Mouse (Mus musculus) heart, embryonic 15.5 days (tissue): ENCODE results near the gene Sh3rf3. TPM values are rescaled to one million over a fixed set of nuclear protein-coding genes. Genes with fewer than 3 reads are reported as not detected.

Source experiments
- ATAC-seq: fragments of 200-750 bp; cut with Nextera tagmentation; replicated peaks from 2 replicates; pipeline ENCODE4 v1.8.0; 2017; ENCODE audit warnings: low read depth, moderate TSS enrichment; ENCODE audit not compliant: insufficient number of reproducible peaks, insufficient read depth, low FRiP score
- H3K27ac ChIP-seq: fragments of 300-500 bp; sonication (generic); 2 replicates; pipeline ENCODE4 v1.5.1; 2015; ENCODE audit warnings: mild to moderate bottlenecking, inconsistent platforms
- H3K27me3 ChIP-seq: fragments of 300-500 bp; sonication (generic); 2 replicates; pipeline ENCODE4 v1.6.1; 2015; ENCODE audit warnings: inconsistent platforms
- H3K36me3 ChIP-seq: fragments of 300-500 bp; sonication (generic); 2 replicates; pipeline ENCODE4 v1.6.1; 2015; ENCODE audit warnings: mild to moderate bottlenecking, inconsistent platforms
- H3K4me1 ChIP-seq: fragments of 300-500 bp; sonication (generic); replicated peaks from 2 replicates; pipeline ENCODE4 v1.6.1; 2015; ENCODE audit warnings: inconsistent platforms
- H3K4me2 ChIP-seq: fragments of 300-500 bp; sonication (generic); 2 replicates; pipeline ENCODE4 v1.6.1; 2015; ENCODE audit warnings: inconsistent platforms, mild to moderate bottlenecking, moderate library complexity
- H3K4me3 ChIP-seq: fragments of 300-500 bp; sonication (generic); 2 replicates; pipeline ENCODE4 v1.5.1; 2015; ENCODE audit warnings: mild to moderate bottlenecking, inconsistent platforms
- H3K9ac ChIP-seq: fragments of 300-500 bp; sonication (generic); 2 replicates; pipeline ENCODE4 v1.6.1; 2015; ENCODE audit warnings: mild to moderate bottlenecking, inconsistent platforms
- H3K9me3 ChIP-seq: fragments of 300-500 bp; sonication (generic); replicated peaks from 2 replicates; pipeline ENCODE4 v1.6.1; 2016; ENCODE audit warnings: inconsistent platforms
- WGBS: fragments of 180-500 bp; shearing (Covaris S2); methylation state at CpG from one replicate; pipeline ENCODE4 v1.1.7; 2015; ENCODE audit warnings: mixed read lengths; 5-methylcytosine and 5-hydroxymethylcytosine counted together
- polyA plus RNA-seq: library from polyadenylated mRNA; unstranded; fragments of >200 nt; fragmentation: Nextera tagmentation; extraction: Ambion mirVana; gene quantifications from 2 replicates; pipeline ENCODE4 v1.2.1, GENCODE M21; 2015

Gene Sh3rf3
- polyA plus RNA-seq, 1 experiment from 2014 or later, result 0.34 TPM

- no peaks in the 10 kb centered on the region for H3K27me3 ChIP-seq
- H3K4me2 ChIP-seq, result peak overlapping the region; percentile 43
- no peak overlapping the region for H3K9ac ChIP-seq
- peaks cover 7% of the 10 kb centered on the region; the same call in 1 of the 2 replicates for H3K4me1 ChIP-seq
- 0 out of 2 replicates have a peak overlapping the region, but pooled peaks have one; percentile 27 for H3K27ac ChIP-seq
- 11% methylated on average over 14 of the region's 14 CpGs for WGBS
- no peaks in the 10 kb centered on the region for H3K36me3 ChIP-seq
- H3K9me3 ChIP-seq, result no peaks in the 10 kb centered on the region
- H3K4me3 ChIP-seq, result no peak overlapping the region
- ATAC-seq, result peak; percentile 67; the same call in 1 of the 2 replicates
Measured at GRCm38 (mm10) chr10:58854548-58855198, 41.5 kb downstream of the Sh3rf3 start.

GRCm38 (mm10) chr10:58855199-58855751, 42.1 kb downstream of the Sh3rf3 start:
- 0 out of 2 replicates have a peak overlapping the region, but pooled peaks have one; percentile 27 for H3K27ac ChIP-seq
- H3K9ac ChIP-seq, result no peak overlapping the region
- no peaks in the 10 kb centered on the region for H3K36me3 ChIP-seq
- no peak overlapping the region for H3K4me3 ChIP-seq
- 33% methylated on average over 5 of the region's 5 CpGs for WGBS
- H3K4me1 ChIP-seq, result peaks cover 7% of the 10 kb centered on the region; the same call in 1 of the 2 replicates
- no peak for ATAC-seq
- H3K27me3 ChIP-seq, result no peaks in the 10 kb centered on the region
- no peak overlapping the region for H3K4me2 ChIP-seq
- no peaks in the 10 kb centered on the region for H3K9me3 ChIP-seq

DNA sequence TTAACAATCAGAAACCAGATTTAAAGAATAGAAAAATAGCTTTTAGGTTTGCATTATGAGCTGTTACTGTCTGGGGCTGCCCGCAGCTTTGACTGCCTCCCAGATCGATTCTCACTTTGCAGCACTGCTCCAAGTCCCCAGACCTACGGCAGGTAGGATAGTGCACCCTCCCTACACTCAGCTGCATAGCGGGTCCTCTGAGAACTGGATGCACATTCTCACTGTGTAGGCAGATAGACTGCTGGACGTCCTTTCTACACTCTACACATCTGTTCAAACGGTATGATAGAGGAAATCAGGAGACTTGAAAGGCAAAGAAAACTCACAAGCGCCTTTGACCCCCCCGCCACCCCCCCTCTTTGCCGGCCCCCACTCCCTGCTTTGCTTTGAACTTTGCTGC, 42.7 kb downstream of the Sh3rf3 start:
- H3K27ac ChIP-seq, result no peak overlapping the region
- WGBS, result 63% methylated on average over 9 of the region's 9 CpGs
- no peaks in the 10 kb centered on the region for H3K36me3 ChIP-seq
- H3K4me3 ChIP-seq, result no peak overlapping the region
- no peak for ATAC-seq
- no peak overlapping the region for H3K4me2 ChIP-seq
- H3K9ac ChIP-seq, result no peak overlapping the region
- H3K9me3 ChIP-seq, result no peaks in the 10 kb centered on the region
- peaks cover 7% of the 10 kb centered on the region; the same call in 1 of the 2 replicates for H3K4me1 ChIP-seq
- H3K27me3 ChIP-seq, result no peaks in the 10 kb centered on the region

GRCm38 (mm10) chr10:58856742-58857141, 43.6 kb downstream of the Sh3rf3 start:
- no peak for ATAC-seq
- no peaks in the 10 kb centered on the region for H3K9me3 ChIP-seq
- no peak overlapping the region for H3K27ac ChIP-seq

DNA sequence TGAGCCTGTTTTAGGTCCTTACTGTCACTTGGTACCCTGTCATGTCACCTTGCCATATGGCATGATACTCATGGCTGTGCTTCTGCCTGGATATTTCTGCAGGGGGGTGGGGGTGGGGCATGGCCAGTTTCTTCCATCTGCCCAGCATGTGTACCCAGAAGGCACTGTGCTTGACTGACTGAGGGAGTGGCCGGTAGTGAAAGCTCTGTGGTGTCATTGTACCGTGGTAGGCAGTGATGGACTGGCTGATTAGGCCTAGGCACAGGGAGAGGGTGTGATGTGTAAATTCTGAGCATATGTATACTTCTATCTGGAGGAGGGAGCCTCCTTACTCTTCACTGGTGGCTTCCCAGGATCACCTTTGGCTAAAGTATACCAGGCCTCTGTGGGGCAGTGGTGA, 51.6 kb downstream of the Sh3rf3 start:
- Histone ChIP-seq H3K27me3 (no peaks in the 10 kb centered on the region), H3K36me3 (no peaks in the 10 kb centered on the region), H3K4me1 (no peaks in the 10 kb centered on the region), H3K9ac (no peak overlapping the region), H3K27ac (no peak overlapping the region), H3K9me3 (no peaks in the 10 kb centered on the region), H3K4me3 (no peak overlapping the region), H3K4me2 (no peak overlapping the region)
- 74% methylated on average over 2 of the region's 2 CpGs for WGBS
- no peak for ATAC-seq

More at GRCm38 (mm10) chr10:58856742-58857141, 43.6 kb downstream of the Sh3rf3 start:
- Histone ChIP-seq H3K9ac (no peak overlapping the region), H3K4me1 (peaks cover 7% of the 10 kb centered on the region; the same call in 1 of the 2 replicates), H3K4me2 (no peak overlapping the region), H3K27me3 (no peaks in the 10 kb centered on the region), H3K4me3 (no peak overlapping the region), H3K36me3 (no peaks in the 10 kb centered on the region)

- H3K4me3 ChIP-seq, result no peak overlapping the region
- no peak overlapping the region for H3K4me2 ChIP-seq
- no peak overlapping the region for H3K27ac ChIP-seq
- H3K27me3 ChIP-seq, result no peaks in the 10 kb centered on the region
- no peak for ATAC-seq
- no peaks in the 10 kb centered on the region for H3K9me3 ChIP-seq
- H3K9ac ChIP-seq, result no peak overlapping the region
- WGBS, result 67% methylated on average over 2 of the region's 2 CpGs
- no peaks in the 10 kb centered on the region for H3K36me3 ChIP-seq
- no peaks in the 10 kb centered on the region for H3K4me1 ChIP-seq
Measured at GRCm38 (mm10) chr10:58867536-58867935, 54.4 kb downstream of the Sh3rf3 start.

DNA sequence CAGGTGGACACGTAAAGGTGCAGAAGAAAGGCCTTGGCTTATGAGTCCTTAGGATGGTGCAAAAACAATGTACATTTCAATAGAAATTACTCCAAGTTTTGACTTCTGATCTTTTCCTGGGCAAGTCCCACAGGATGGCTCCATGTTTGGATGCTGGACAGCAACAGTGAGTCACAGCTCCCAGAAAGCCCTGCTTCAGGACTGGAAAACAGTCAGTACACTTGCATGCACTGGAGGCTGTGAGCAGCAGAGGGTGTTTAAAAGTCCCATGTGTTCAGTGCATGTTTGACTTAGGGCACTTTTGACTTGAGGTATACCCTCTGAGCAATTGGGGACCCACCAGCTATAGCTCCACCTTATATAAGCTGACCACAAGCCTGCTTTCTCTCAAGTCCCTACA, 56.7 kb downstream of the Sh3rf3 start:
- no peak for ATAC-seq
- WGBS, result 82% methylated on average over 1 of the region's 1 CpGs

GRCm38 (mm10) chr10:58871149-58871820, 58.1 kb downstream of the Sh3rf3 start:
- Histone ChIP-seq H3K27ac (no peak overlapping the region), H3K36me3 (no peaks in the 10 kb centered on the region), H3K27me3 (no peaks in the 10 kb centered on the region), H3K4me1 (no peaks in the 10 kb centered on the region), H3K9ac (no peak overlapping the region), H3K4me2 (no peak overlapping the region), H3K4me3 (no peak overlapping the region), H3K9me3 (no peaks in the 10 kb centered on the region)
- WGBS, result 72% methylated on average over 10 of the region's 10 CpGs
- ATAC-seq, result no peak

More for the DNA sequence above, 56.7 kb downstream of the Sh3rf3 start:
- H3K36me3 ChIP-seq, result no peaks in the 10 kb centered on the region
- no peak overlapping the region for H3K27ac ChIP-seq
- no peaks in the 10 kb centered on the region for H3K4me1 ChIP-seq
- H3K4me2 ChIP-seq, result no peak overlapping the region
- H3K9ac ChIP-seq, result no peak overlapping the region
- H3K27me3 ChIP-seq, result no peaks in the 10 kb centered on the region
- no peaks in the 10 kb centered on the region for H3K9me3 ChIP-seq
- no peak overlapping the region for H3K4me3 ChIP-seq

GRCm38 (mm10) chr10:58871821-58872577, 58.8 kb downstream of the Sh3rf3 start:
- no peak overlapping the region for H3K4me2 ChIP-seq

DNA sequence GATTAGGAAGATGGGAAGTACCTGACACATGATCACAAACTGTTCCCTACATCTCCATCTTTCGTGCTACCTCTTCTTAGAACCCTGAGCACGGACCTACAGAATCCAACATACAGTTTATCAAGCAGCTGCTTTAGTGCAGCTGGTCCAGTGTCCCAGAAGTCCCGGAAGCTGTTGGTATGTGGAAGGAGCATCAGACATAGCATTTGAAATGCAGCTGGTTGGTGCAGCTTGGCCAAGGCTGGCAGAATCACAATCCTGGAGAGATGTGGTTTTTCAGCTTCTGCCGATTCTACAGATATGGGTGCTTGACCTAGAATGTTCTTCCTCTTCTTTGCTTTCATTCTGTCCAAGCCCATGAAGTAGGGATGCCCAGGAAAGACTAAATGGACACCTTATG, 64.7 kb downstream of the Sh3rf3 start:
- H3K9ac ChIP-seq, result no peak overlapping the region
- H3K27ac ChIP-seq, result no peak overlapping the region
- no peaks in the 10 kb centered on the region for H3K36me3 ChIP-seq
- H3K4me2 ChIP-seq, result no peak overlapping the region
- no peaks in the 10 kb centered on the region for H3K4me1 ChIP-seq
- peaks cover 5% of the 10 kb centered on the region; the same call in 1 of the 2 replicates for H3K9me3 ChIP-seq
- no peaks in the 10 kb centered on the region for H3K27me3 ChIP-seq
- WGBS, result 84% methylated on average over 4 of the region's 4 CpGs
- H3K4me3 ChIP-seq, result no peak overlapping the region
- ATAC-seq, result no peak

More at GRCm38 (mm10) chr10:58871821-58872577, 58.8 kb downstream of the Sh3rf3 start:
- H3K4me3 ChIP-seq, result no peak overlapping the region
- no peak overlapping the region for H3K27ac ChIP-seq
- no peaks in the 10 kb centered on the region for H3K27me3 ChIP-seq
- no peak overlapping the region for H3K9ac ChIP-seq
- H3K9me3 ChIP-seq, result peaks cover 5% of the 10 kb centered on the region; the same call in 1 of the 2 replicates
- H3K36me3 ChIP-seq, result no peaks in the 10 kb centered on the region
- WGBS, result 75% methylated on average over 7 of the region's 7 CpGs
- no peak for ATAC-seq
- H3K4me1 ChIP-seq, result no peaks in the 10 kb centered on the region

GRCm38 (mm10) chr10:58878636-58879035, 65.5 kb downstream of the Sh3rf3 start:
- WGBS, result 77% methylated on average over 4 of the region's 4 CpGs
- Histone ChIP-seq H3K4me3 (no peak overlapping the region), H3K36me3 (no peaks in the 10 kb centered on the region), H3K9ac (no peak overlapping the region), H3K9me3 (peaks cover 5% of the 10 kb centered on the region; the same call in 1 of the 2 replicates), H3K4me1 (no peaks in the 10 kb centered on the region), H3K4me2 (no peak overlapping the region), H3K27ac (no peak overlapping the region), H3K27me3 (no peaks in the 10 kb centered on the region)
- ATAC-seq, result no peak
